Mouse (Mus musculus) MEL (cell line): ENCODE data around the gene Ppp1r11. TPM values are rescaled to one million over a fixed set of nuclear protein-coding genes. Genes with fewer than 3 reads are reported as not detected.

ENCODE experiments used
- DNase-seq: peaks from one replicate; pipeline ENCODE4 v3.0.0; 2011; ENCODE audit warnings: low read depth, low spot score
- H3K27ac ChIP-seq: 2 replicates; pipeline ENCODE4 v1.5.1; 2012; ENCODE audit warnings: low read depth, mild to moderate bottlenecking, control low read depth, low read length, moderate library complexity; ENCODE audit not compliant: control insufficient read depth
- H3K27me3 ChIP-seq, 2 experiments: fragments of 150-350 bp in 1 of 2; sonication (generic) in 1 of 2; 2 replicates each; pipeline ENCODE4 v1.6.1; 2012; ENCODE audit warnings: low read length in 2 of 2, mild to moderate bottlenecking in 2 of 2, improper control_type of control experiment in 1 of 2, moderate library complexity in 1 of 2; ENCODE audit not compliant: insufficient read depth in 2 of 2, control insufficient read depth in 1 of 2
- H3K36me3 ChIP-seq, 2 experiments: 2 replicates each; pipeline ENCODE4 v1.6.1; 2012 to 2014; ENCODE audit warnings: low read length in 2 of 2, improper control_type of control experiment in 1 of 2, inconsistent platforms in 1 of 2, mild to moderate bottlenecking in 1 of 2; ENCODE audit not compliant: insufficient read depth in 2 of 2, control insufficient read depth in 1 of 2
- H3K4me1 ChIP-seq, 2 experiments: fragments of 150-350 bp in 1 of 2; sonication (generic) in 1 of 2; 2 replicates each; pipeline ENCODE4 v1.6.1; 2012; ENCODE audit warnings: low read length in 2 of 2, improper control_type of control experiment in 1 of 2, mild to moderate bottlenecking in 1 of 2; ENCODE audit not compliant: insufficient read depth in 2 of 2, control insufficient read depth in 1 of 2
- H3K4me3 ChIP-seq, 2 experiments: fragments of 150-350 bp in 1 of 2; sonication (generic) in 1 of 2; 2 replicates each; pipeline ENCODE4 v1.5.1; 2012; ENCODE audit warnings: low read depth in 2 of 2, low read length in 2 of 2, mild to moderate bottlenecking in 2 of 2, moderate library complexity in 2 of 2, control low read depth in 1 of 2, improper control_type of control experiment in 1 of 2; ENCODE audit not compliant: control insufficient read depth in 1 of 2, insufficient read depth in 1 of 2
- H3K79me2 ChIP-seq: 2 replicates; pipeline ENCODE4 v1.6.1; 2012; ENCODE audit warnings: mild to moderate bottlenecking, low read length, moderate library complexity; ENCODE audit not compliant: control insufficient read depth, poor library complexity, insufficient read depth
- H3K9ac ChIP-seq: 2 replicates; pipeline ENCODE4 v1.6.1; 2012; ENCODE audit warnings: low read depth, mild to moderate bottlenecking, control low read depth, low read length, moderate library complexity; ENCODE audit not compliant: control insufficient read depth, poor library complexity, severe bottlenecking
- H3K9me3 ChIP-seq: fragments of 150-350 bp; sonication (generic); replicated peaks from 2 replicates; pipeline ENCODE4 v1.6.1; 2012; ENCODE audit warnings: mild to moderate bottlenecking, low read length, improper control_type of control experiment, moderate library complexity; ENCODE audit not compliant: insufficient read depth
- BHLHE40 ChIP-seq: IDR thresholded peaks from 2 replicates; pipeline ENCODE4 v1.6.1; 2012; ENCODE audit warnings: low read depth, mild to moderate bottlenecking, inconsistent platforms, low read length, improper control_type of control experiment, borderline replicate concordance
- CHD1 ChIP-seq: IDR thresholded peaks from 2 replicates; pipeline ENCODE4 v1.6.1; 2012; ENCODE audit warnings: low read depth, mild to moderate bottlenecking, inconsistent platforms, low read length, improper control_type of control experiment
- ELF1 ChIP-seq: IDR thresholded peaks from 2 replicates; pipeline ENCODE4 v1.6.1; 2014; ENCODE audit warnings: low read depth, mild to moderate bottlenecking, inconsistent platforms, low read length, improper control_type of control experiment, moderate library complexity
- EP300 ChIP-seq, 2 experiments: IDR thresholded peaks; 2 replicates each; pipeline ENCODE4 v1.6.1; 2011; ENCODE audit warnings: improper control_type of control experiment in 2 of 2, low read length in 2 of 2, low read depth in 1 of 2, mild to moderate bottlenecking in 1 of 2
- ETS1 ChIP-seq: IDR thresholded peaks from 2 replicates; pipeline ENCODE4 v1.6.1; 2012; ENCODE audit warnings: low read depth, mild to moderate bottlenecking, inconsistent platforms, low read length, improper control_type of control experiment, moderate library complexity
- GABPA ChIP-seq: IDR thresholded peaks from 2 replicates; pipeline ENCODE4 v1.6.1; 2012; ENCODE audit warnings: low read depth, mild to moderate bottlenecking, inconsistent platforms, low read length, improper control_type of control experiment, moderate library complexity
- GATA1 ChIP-seq: IDR thresholded peaks from 2 replicates; pipeline ENCODE4 v1.6.1; 2011; ENCODE audit warnings: low read depth, low read length, improper control_type of control experiment
- HCFC1 ChIP-seq: IDR thresholded peaks from 2 replicates; pipeline ENCODE4 v1.6.1; 2012; ENCODE audit warnings: low read depth, mild to moderate bottlenecking, inconsistent platforms, low read length, improper control_type of control experiment, moderate library complexity
- JUND ChIP-seq: IDR thresholded peaks from 2 replicates; pipeline ENCODE4 v1.6.1; 2011; ENCODE audit warnings: low read depth, mild to moderate bottlenecking, improper control_type of control experiment, low read length
- KAT2A ChIP-seq: conservative IDR thresholded peaks from 2 replicates; pipeline ENCODE4 v1.6.1; 2012; ENCODE audit warnings: low read depth, low read length, improper control_type of control experiment, inconsistent platforms
- MAX ChIP-seq: IDR thresholded peaks from 2 replicates; pipeline ENCODE4 v1.6.1; 2011; ENCODE audit warnings: low read length, improper control_type of control experiment
- MXI1 ChIP-seq: IDR thresholded peaks from 2 replicates; pipeline ENCODE4 v1.6.1; 2011; ENCODE audit warnings: mild to moderate bottlenecking, low read depth, low read length, improper control_type of control experiment
- MYB ChIP-seq: IDR thresholded peaks from 2 replicates; pipeline ENCODE4 v1.6.1; 2011; ENCODE audit warnings: mild to moderate bottlenecking, low read depth, low read length, improper control_type of control experiment
- NRF1 ChIP-seq: IDR thresholded peaks from 2 replicates; pipeline ENCODE4 v1.6.1; 2014; ENCODE audit warnings: low read depth, mild to moderate bottlenecking, inconsistent platforms, low read length, improper control_type of control experiment, moderate library complexity; ENCODE audit not compliant: poor library complexity, insufficient read depth, severe bottlenecking
- POLR2AphosphoS2 ChIP-seq: IDR thresholded peaks from 2 replicates; pipeline ENCODE4 v1.6.1; 2011; ENCODE audit warnings: low read length, improper control_type of control experiment
- POLR2AphosphoS5 ChIP-seq: IDR thresholded peaks from 2 replicates; pipeline ENCODE4 v1.6.1; 2012; ENCODE audit warnings: low read depth, borderline replicate concordance, mild to moderate bottlenecking, inconsistent platforms, low read length, moderate library complexity, mixed read lengths
- RAD21 ChIP-seq: IDR thresholded peaks from 2 replicates; pipeline ENCODE4 v1.6.1; 2011; ENCODE audit warnings: mild to moderate bottlenecking, low read depth, low read length, improper control_type of control experiment
- RCOR1 ChIP-seq: IDR thresholded peaks from 2 replicates; pipeline ENCODE4 v1.6.1; 2012; ENCODE audit warnings: low read depth, mild to moderate bottlenecking, inconsistent platforms, low read length, improper control_type of control experiment
- SIN3A ChIP-seq: IDR thresholded peaks from 2 replicates; pipeline ENCODE4 v1.6.1; 2012; ENCODE audit warnings: low read length, improper control_type of control experiment, inconsistent platforms
- SMC3 ChIP-seq: IDR thresholded peaks from 2 replicates; pipeline ENCODE4 v1.6.1; 2011; ENCODE audit warnings: low read depth, low read length, improper control_type of control experiment
- TAL1 ChIP-seq: IDR thresholded peaks from 2 replicates; pipeline ENCODE4 v1.6.1; 2012; ENCODE audit warnings: mild to moderate bottlenecking, inconsistent platforms, low read length, moderate library complexity, mixed read lengths
- TBP ChIP-seq: IDR thresholded peaks from 2 replicates; pipeline ENCODE4 v1.8.0; 2011; ENCODE audit warnings: low read depth, low read length, improper control_type of control experiment
- TCF12 ChIP-seq: IDR thresholded peaks from 2 replicates; pipeline ENCODE4 v1.6.1; 2014; ENCODE audit warnings: low read depth, mild to moderate bottlenecking, inconsistent platforms, low read length, improper control_type of control experiment, moderate library complexity
- UBTF ChIP-seq: IDR thresholded peaks from 2 replicates; pipeline ENCODE4 v1.6.1; 2012; ENCODE audit warnings: low read depth, mild to moderate bottlenecking, inconsistent platforms, low read length, improper control_type of control experiment, moderate library complexity, borderline replicate concordance; ENCODE audit not compliant: insufficient read depth
- USF1 ChIP-seq: IDR thresholded peaks from 2 replicates; pipeline ENCODE4 v1.6.1; 2014; ENCODE audit warnings: low read depth, mild to moderate bottlenecking, inconsistent platforms, low read length, improper control_type of control experiment, moderate library complexity
- USF2 ChIP-seq, 2 experiments: IDR thresholded peaks; 2 replicates each; pipeline ENCODE4 v1.6.1; 2011 to 2012; ENCODE audit warnings: improper control_type of control experiment in 2 of 2, low read length in 2 of 2, borderline replicate concordance in 1 of 2, inconsistent platforms in 1 of 2, low read depth in 1 of 2, mild to moderate bottlenecking in 1 of 2; ENCODE audit not compliant: insufficient read depth in 1 of 2
- ZC3H11A ChIP-seq: IDR thresholded peaks from 2 replicates; pipeline ENCODE4 v1.6.1; 2012; ENCODE audit warnings: low read depth, mild to moderate bottlenecking, inconsistent platforms, low read length, improper control_type of control experiment
- ZNF384 ChIP-seq: IDR thresholded peaks from 2 replicates; pipeline ENCODE4 v1.6.1; 2012; ENCODE audit warnings: low read depth, mild to moderate bottlenecking, inconsistent platforms, low read length, improper control_type of control experiment
- polyA plus RNA-seq, 2 experiments: library from polyadenylated mRNA; stranded (reverse) in 1 of 2; unstranded in 1 of 2; fragments of >175 nt in 1 of 2; fragments of >200 nt in 1 of 2; gene quantifications; 2 replicates each; pipeline versions ENCODE4 v1.2.1 to v1.2.4; 2012; ENCODE audit warnings: low replicate concordance in 2 of 2, low read depth in 1 of 2; ENCODE audit not compliant: insufficient read length in 2 of 2, insufficient read depth in 1 of 2, missing spikeins in 1 of 2
- total RNA-seq: library from RNA; depleted of rRNA; stranded (reverse); fragments of 300-350 nt; gene quantifications from 2 replicates; pipeline ENCODE4 v1.2.3, GENCODE M21; 2012

Gene Ppp1r11
- total and polyA plus RNA-seq, 3 experiments, result 138 to 146 TPM; not detected in 1

DNA sequence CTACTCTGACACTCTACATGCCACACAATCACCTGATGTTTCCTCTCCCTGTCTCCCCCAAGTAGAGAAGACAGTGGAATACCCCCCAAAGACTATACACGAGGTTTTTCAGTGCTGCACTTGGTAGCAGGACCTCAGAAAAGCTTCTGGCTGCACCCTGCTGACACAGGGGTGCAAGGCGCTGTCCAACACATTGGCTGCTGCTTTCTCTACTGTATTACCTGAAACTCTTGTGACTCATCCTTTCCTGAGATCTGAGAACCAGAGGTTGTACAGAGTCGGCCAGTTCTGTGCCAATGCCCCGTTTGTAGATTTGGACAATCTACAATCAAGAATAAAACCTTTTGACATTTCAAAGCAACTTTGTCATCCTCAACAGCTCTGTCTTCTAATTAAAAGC lies 41.7 kb downstream of the Ppp1r11 start:
- Histone ChIP-seq H3K9me3 (no peaks in the 10 kb centered on the region), H3K27ac (no peak overlapping the region), H3K27me3 (peaks cover 4% of the 10 kb centered on the region in 2 experiments), H3K4me1 (no peaks in the 10 kb centered on the region), H3K4me3 (no peak overlapping the region), H3K9ac (no peak overlapping the region), H3K79me2 (no peaks in the 10 kb centered on the region), H3K36me3 (no peaks in the 10 kb centered on the region)
- TF ChIP-seq JUND (no peak), ZC3H11A (no peak), TAL1 (no peak), GATA1 (no peak), RCOR1 (no peak), POLR2AphosphoS2 (no peak), MXI1 (no peak), CHD1 (no peak), EP300 (IDR thresholded peaks at IDR 0.05; ENCODE audit: low read depth in 1 of 2, low read length in 2 of 2) (no peak), UBTF (no peak)
- DNase-seq, result peak; percentile 27

DNA sequence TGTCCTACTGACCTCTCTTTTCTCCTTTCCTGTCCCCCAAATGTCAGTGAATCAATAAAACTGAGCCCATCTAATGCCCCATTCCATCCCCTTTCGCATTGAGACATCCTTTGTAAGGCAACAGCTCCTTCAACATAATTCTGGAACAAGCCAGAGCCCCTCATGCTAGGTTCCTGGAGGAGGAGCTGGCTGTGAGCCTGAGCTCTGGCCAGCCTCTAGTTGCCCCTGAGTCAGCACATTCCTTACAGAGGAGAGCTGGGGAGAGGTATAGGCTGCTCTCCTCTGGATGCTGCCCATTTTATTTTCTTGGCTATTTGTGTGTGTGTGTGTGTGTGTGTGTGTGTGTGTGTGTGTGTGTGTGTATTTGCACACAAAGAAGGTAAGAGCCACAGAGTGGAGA lies 43.3 kb downstream of the Ppp1r11 start:
- Histone ChIP-seq H3K36me3 (no peaks in the 10 kb centered on the region), H3K9ac (no peak overlapping the region), H3K4me1 (no peaks in the 10 kb centered on the region), H3K4me3 (no peak overlapping the region), H3K9me3 (no peaks in the 10 kb centered on the region), H3K79me2 (no peaks in the 10 kb centered on the region), H3K27me3 (peaks cover 4% of the 10 kb centered on the region in 2 experiments), H3K27ac (no peak overlapping the region)
- DNase-seq, result no peak
- TF ChIP-seq USF1 (no peak), KAT2A (no peak), HCFC1 (no peak)

DNA sequence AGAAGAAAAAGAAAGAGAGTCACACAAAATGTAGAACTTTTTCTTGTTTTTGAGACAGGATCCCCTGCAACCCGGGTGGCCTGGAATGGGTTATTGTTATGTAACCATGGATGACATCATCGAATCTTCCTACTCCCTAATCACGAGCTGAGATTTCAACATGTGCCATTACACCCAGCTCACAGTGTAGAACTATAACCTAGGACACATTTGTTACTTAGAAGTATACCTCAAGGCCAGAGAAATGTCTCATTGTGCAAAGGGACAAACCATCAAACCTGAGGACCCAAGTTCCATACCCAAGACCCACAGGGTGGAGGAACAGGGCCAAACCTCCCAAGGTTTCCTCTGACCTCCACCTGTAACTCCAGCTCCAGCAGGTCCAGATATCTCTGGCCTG lies 47.9 kb downstream of the Ppp1r11 start:
- Histone ChIP-seq H3K36me3 (no peaks in the 10 kb centered on the region), H3K9me3 (no peaks in the 10 kb centered on the region), H3K4me1 (no peaks in the 10 kb centered on the region), H3K4me3 (no peak overlapping the region), H3K27ac (no peak overlapping the region), H3K9ac (no peak overlapping the region), H3K79me2 (no peaks in the 10 kb centered on the region), H3K27me3 (no peaks in the 10 kb centered on the region; a peak in 3 of 4 replicates)
- DNase-seq, result no peak
- TF ChIP-seq ETS1 (no peak), TCF12 (no peak), SMC3 (no peak), TBP (no peak), BHLHE40 (no peak), SIN3A (no peak), RAD21 (no peak), NRF1 (no peak), USF2 (IDR thresholded peaks at IDR 0.05; ENCODE audit: borderline replicate concordance in 1 of 2, insufficient read depth in 1 of 2, low read depth in 1 of 2, low read length in 2 of 2) (no peak), ELF1 (no peak), POLR2AphosphoS2 (no peak), GATA1 (no peak), GABPA (no peak), POLR2AphosphoS5 (no peak), ZNF384 (no peak), MYB (no peak), MAX (no peak)
